Mouse (Mus musculus) intestine, postnatal 0 days (tissue): ENCODE measurements at regions not wholly inside any gene's neighbourhood (a gene's known extent, or its start where the extent isn't known, plus 50 kb on each side); places are given as distances from the start of the nearest gene placed in this dataset.
"Not testable (repeated sequence)": the region's sequence is repeated elsewhere in the genome, so short reads cannot be mapped to it uniquely, and the experiment has no call there.

Experiments
- ATAC-seq: fragments of 200-750 bp; cut with Nextera tagmentation; 2 replicates; pipeline ENCODE4 v1.8.0; 2017; ENCODE audit warnings: mild to moderate bottlenecking, moderate TSS enrichment, moderate library complexity
- H3K27ac ChIP-seq: fragments of 300-500 bp; sonication (generic); 2 replicates; pipeline ENCODE4 v1.5.1; 2014; ENCODE audit warnings: mild to moderate bottlenecking, low read depth, low read length, moderate library complexity
- H3K27me3 ChIP-seq: fragments of 300-500 bp; sonication (generic); replicated peaks from 2 replicates; pipeline ENCODE4 v1.6.1; 2014; ENCODE audit warnings: low read length, mixed read lengths; ENCODE audit not compliant: control insufficient read depth, insufficient read depth
- H3K36me3 ChIP-seq: fragments of 300-500 bp; sonication (generic); 2 replicates; pipeline ENCODE4 v1.6.1; 2014; ENCODE audit warnings: mild to moderate bottlenecking, moderate library complexity; ENCODE audit not compliant: control insufficient read depth, insufficient read depth
- H3K4me1 ChIP-seq: fragments of 300-500 bp; sonication (generic); replicated peaks from 2 replicates; pipeline ENCODE4 v1.6.1; 2014; ENCODE audit warnings: antibody characterized with exemption, low read length, mixed read lengths; ENCODE audit not compliant: control insufficient read depth, insufficient read depth
- H3K4me2 ChIP-seq: fragments of 300-500 bp; sonication (generic); replicated peaks from 2 replicates; pipeline ENCODE4 v1.6.1; 2014; ENCODE audit warnings: low read depth, mild to moderate bottlenecking, moderate library complexity
- H3K4me3 ChIP-seq: fragments of 300-500 bp; sonication (generic); 2 replicates; pipeline ENCODE4 v1.5.1; 2014; ENCODE audit warnings: low read depth, low read length
- H3K9ac ChIP-seq: fragments of 300-500 bp; sonication (generic); 2 replicates; pipeline ENCODE4 v1.6.1; 2014; ENCODE audit warnings: mild to moderate bottlenecking, low read depth, low read length
- H3K9me3 ChIP-seq: fragments of 300-500 bp; sonication (generic); 2 replicates; pipeline ENCODE4 v1.6.1; 2016; ENCODE audit warnings: mixed run types; ENCODE audit not compliant: control insufficient read depth
- CTCF ChIP-seq: sonication (generic); IDR thresholded peaks from 2 replicates; pipeline ENCODE4 v1.5.1; 2016; ENCODE audit warnings: low read depth, mild to moderate bottlenecking, control low read depth, antibody characterized with exemption, moderate library complexity
- WGBS: fragments of 180-500 bp; shearing (Covaris S2); extraction: QIAGEN DNeasy Blood & Tissue Kit; methylation state at CpG from one replicate; pipeline ENCODE4 v1.1.7; 2014; 5-methylcytosine and 5-hydroxymethylcytosine counted together

DNA sequence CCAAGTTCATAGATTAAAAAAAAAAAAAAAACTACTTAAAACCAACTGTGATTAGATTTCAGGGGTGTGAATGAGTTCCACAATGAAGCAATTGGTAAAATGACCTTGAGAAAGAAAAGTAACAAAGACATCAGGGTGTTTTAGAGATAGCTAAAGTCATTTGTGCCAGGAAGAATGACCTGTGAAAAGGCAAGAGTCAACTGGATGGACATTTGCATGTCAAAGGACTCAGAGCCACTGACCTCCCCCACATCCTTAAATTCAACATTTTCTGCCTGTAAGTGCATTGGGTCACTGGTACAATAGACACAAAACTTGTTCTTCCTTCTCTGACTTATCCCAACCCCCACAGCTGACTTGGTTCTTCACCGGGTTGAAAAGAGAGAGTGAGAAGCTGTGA is 474.6 kb upstream of the 2610301B20Rik start:
- Histone ChIP-seq H3K4me3 (no peak overlapping the region), H3K4me2 (no peak overlapping the region), H3K27me3 (no peaks in the 10 kb centered on the region), H3K9ac (no peak overlapping the region), H3K27ac (no peak overlapping the region), H3K36me3 (no peaks in the 10 kb centered on the region), H3K9me3 (no peaks in the 10 kb centered on the region), H3K4me1 (no peaks in the 10 kb centered on the region)
- TF ChIP-seq CTCF, result no peak
- WGBS, result 71% methylated on average over 1 of the region's 1 CpGs
- ATAC-seq, result no peak

GRCm38 (mm10) chr4:10402928-10403327 is 471.4 kb upstream of the 2610301B20Rik start:
- Histone ChIP-seq H3K9ac (no peak overlapping the region), H3K27ac (no peak overlapping the region), H3K27me3 (no peaks in the 10 kb centered on the region), H3K9me3 (no peaks in the 10 kb centered on the region), H3K4me1 (no peaks in the 10 kb centered on the region), H3K36me3 (no peaks in the 10 kb centered on the region), H3K4me2 (no peak overlapping the region), H3K4me3 (no peak overlapping the region)
- no peak for TF ChIP-seq CTCF
- no peak for ATAC-seq

DNA sequence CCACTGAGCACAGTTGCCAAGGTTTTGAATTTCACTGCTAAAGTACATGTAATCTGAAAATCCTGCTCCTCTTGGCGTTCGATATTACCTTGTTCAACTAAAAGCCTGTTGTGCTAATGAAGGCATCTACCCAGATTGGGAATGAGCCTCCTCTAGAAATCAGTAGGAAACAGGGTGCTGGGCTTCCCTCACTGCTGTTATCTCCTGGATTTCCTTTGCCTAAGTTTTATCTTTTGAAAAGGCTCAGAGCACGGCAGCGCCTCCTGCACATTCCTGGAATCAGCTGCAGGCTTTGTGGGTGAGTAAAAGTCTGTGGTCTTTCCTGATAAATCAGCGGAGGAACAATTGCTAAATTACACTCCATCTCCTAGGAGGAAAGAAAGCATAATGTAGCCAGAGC is 469.9 kb upstream of the 2610301B20Rik start:
- Histone ChIP-seq H3K4me1 (no peaks in the 10 kb centered on the region), H3K36me3 (no peaks in the 10 kb centered on the region), H3K4me2 (no peak overlapping the region), H3K27ac (no peak overlapping the region), H3K9ac (no peak overlapping the region), H3K27me3 (no peaks in the 10 kb centered on the region), H3K4me3 (no peak overlapping the region), H3K9me3 (no peaks in the 10 kb centered on the region)
- no peak for TF ChIP-seq CTCF
- WGBS, result 52% methylated on average over 5 of the region's 5 CpGs
- ATAC-seq, result no peak

DNA sequence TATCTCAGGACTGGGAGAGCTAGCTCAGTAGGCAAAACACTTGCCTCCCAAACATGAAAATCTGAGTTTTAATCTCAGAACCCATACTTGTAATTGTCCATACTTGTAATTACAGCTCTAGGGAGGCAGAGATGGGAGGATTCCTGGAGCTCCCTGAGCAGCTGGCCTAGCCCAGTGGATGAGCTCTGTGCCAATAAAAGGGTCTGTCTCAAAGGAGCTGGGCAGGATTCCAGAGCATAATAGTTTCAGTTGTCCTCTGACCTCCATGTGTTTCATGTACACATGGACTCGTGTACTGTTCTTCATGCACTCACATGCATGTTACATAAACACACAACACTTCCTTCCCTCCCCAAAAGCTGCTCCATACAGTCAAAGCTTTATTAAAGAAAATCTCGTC is 469.2 kb upstream of the 2610301B20Rik start:
- H3K27ac ChIP-seq, result no peak overlapping the region
- 40% methylated on average over 2 of the region's 2 CpGs for WGBS
- no peaks in the 10 kb centered on the region for H3K9me3 ChIP-seq
- no peaks in the 10 kb centered on the region for H3K36me3 ChIP-seq
- H3K4me3 ChIP-seq, result no peak overlapping the region
- H3K9ac ChIP-seq, result no peak overlapping the region
- no peaks in the 10 kb centered on the region for H3K27me3 ChIP-seq
- H3K4me2 ChIP-seq, result no peak overlapping the region
- TF ChIP-seq CTCF, result no peak
- no peak for ATAC-seq
- H3K4me1 ChIP-seq, result no peaks in the 10 kb centered on the region

DNA sequence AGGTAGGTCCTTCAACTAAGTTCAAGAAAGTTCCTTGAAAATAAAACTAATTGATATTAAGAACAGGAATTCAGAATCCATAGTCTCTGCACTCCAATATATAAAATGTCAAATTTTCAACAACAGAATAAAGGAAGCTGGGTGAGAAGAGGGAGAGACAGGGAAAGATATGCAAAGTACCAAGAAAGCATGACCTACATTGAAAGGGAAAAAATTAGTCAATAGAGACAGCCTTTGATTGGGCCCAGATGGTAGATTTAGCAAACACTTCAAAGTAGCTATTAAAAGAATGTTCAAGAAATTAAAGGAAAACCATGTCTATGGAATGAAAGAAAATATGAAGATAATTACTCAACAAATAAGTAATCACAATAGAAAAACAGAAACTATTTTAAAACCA is 460.0 kb upstream of the 2610301B20Rik start:
- H3K9me3 ChIP-seq, result no peaks in the 10 kb centered on the region
- H3K9ac ChIP-seq, result no peak overlapping the region
- TF ChIP-seq CTCF, result no peak
- no peak for ATAC-seq
- no peak overlapping the region for H3K27ac ChIP-seq
- H3K4me3 ChIP-seq, result no peak overlapping the region
- no peaks in the 10 kb centered on the region for H3K27me3 ChIP-seq
- no peak overlapping the region for H3K4me2 ChIP-seq
- H3K36me3 ChIP-seq, result no peaks in the 10 kb centered on the region
- no peaks in the 10 kb centered on the region for H3K4me1 ChIP-seq

DNA sequence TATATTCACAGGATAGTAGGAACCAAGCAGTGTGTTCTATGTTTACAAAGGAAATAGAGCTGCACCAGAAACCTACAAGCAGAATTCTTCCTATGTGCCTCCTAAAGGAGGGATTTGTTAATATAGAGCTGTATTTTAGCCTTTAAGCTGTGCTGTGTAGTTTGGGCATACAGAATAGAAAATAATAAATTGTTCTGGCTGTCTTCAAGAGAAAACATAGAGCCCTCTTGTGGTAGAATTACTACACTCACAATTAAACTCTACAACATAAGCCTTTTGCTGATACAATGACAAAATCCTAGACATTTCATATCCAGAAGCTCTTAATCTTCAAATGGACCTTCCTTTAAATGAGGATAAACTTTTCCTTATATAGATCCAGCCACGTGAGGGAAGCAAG is 452.9 kb upstream of the 2610301B20Rik start:
- Histone ChIP-seq H3K36me3 (no peaks in the 10 kb centered on the region), H3K4me2 (no peak overlapping the region), H3K27ac (no peak overlapping the region), H3K4me1 (no peaks in the 10 kb centered on the region), H3K9me3 (no peaks in the 10 kb centered on the region), H3K9ac (no peak overlapping the region), H3K4me3 (no peak overlapping the region), H3K27me3 (no peaks in the 10 kb centered on the region)
- peak; percentile 35 for TF ChIP-seq CTCF
- WGBS, result 34% methylated on average over 1 of the region's 1 CpGs
- no peak for ATAC-seq

- Histone ChIP-seq H3K36me3 (no peaks in the 10 kb centered on the region), H3K4me1 (no peaks in the 10 kb centered on the region), H3K9ac (no peak overlapping the region), H3K27me3 (no peaks in the 10 kb centered on the region), H3K4me3 (no peak overlapping the region), H3K27ac (no peak overlapping the region), H3K4me2 (no peak overlapping the region), H3K9me3 (no peaks in the 10 kb centered on the region)
- TF ChIP-seq CTCF, result no peak
- 88% methylated on average over 4 of the region's 4 CpGs for WGBS
- no peak for ATAC-seq
These were observed 439.9 kb upstream of the 2610301B20Rik start for GRCm38 (mm10) chr4:10434438-10434837.

DNA sequence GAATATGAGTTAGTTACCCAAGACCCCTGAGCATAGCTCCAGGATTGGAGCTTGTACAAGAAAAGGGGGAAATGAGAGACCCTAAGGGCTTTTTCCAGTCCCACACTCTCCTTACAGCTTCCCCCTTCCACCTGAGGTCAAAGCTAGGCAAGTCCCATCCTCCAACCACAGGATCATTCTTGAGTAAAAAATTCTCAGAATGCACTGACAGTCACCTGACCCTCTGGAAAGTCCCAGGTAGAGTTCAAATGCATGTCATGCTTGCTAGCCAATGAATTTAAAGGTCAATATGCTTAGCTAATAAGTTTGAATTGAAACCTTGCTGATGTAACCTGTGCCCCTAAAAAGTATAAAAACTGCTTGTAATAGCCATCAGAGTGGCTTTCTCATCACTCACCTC is 434.4 kb upstream of the 2610301B20Rik start:
- H3K4me2 ChIP-seq, H3K9ac ChIP-seq, H3K27me3 ChIP-seq, H3K27ac ChIP-seq, H3K9me3 ChIP-seq, H3K4me3 ChIP-seq, ATAC-seq, H3K4me1 ChIP-seq, H3K36me3 ChIP-seq: not testable (repeated sequence)
